Mouse (Mus musculus) stomach, embryonic 15.5 days (tissue): ENCODE measurements around the gene Lrrc3c. TPM values are rescaled to one million over a fixed set of nuclear protein-coding genes. Genes with fewer than 3 reads are reported as not detected.
A peak's percentile ranks its signal among the peaks of the same experiment; 100 is the strongest.

Experiments
- ATAC-seq: fragments of 200-750 bp; cut with Nextera tagmentation; 2 replicates; pipeline ENCODE4 v1.8.0; 2017; ENCODE audit warnings: low read depth, moderate number of reproducible peaks, moderate TSS enrichment; ENCODE audit not compliant: insufficient read depth, low FRiP score
- H3K27ac ChIP-seq: fragments of 300-500 bp; sonication (generic); 2 replicates; pipeline ENCODE4 v1.5.1; 2015; ENCODE audit warnings: mild to moderate bottlenecking, inconsistent platforms
- H3K27me3 ChIP-seq: fragments of 300-500 bp; sonication (generic); replicated peaks from 2 replicates; pipeline ENCODE4 v1.6.1; 2015; ENCODE audit warnings: inconsistent platforms
- H3K36me3 ChIP-seq: fragments of 300-500 bp; sonication (generic); 2 replicates; pipeline ENCODE4 v1.6.1; 2015; ENCODE audit warnings: inconsistent platforms
- H3K4me1 ChIP-seq: fragments of 300-500 bp; sonication (generic); 2 replicates; pipeline ENCODE4 v1.6.1; 2015; ENCODE audit warnings: inconsistent platforms
- H3K4me2 ChIP-seq: fragments of 300-500 bp; sonication (generic); 2 replicates; pipeline ENCODE4 v1.6.1; 2015; ENCODE audit warnings: mild to moderate bottlenecking, inconsistent platforms
- H3K4me3 ChIP-seq: fragments of 300-500 bp; sonication (generic); replicated peaks from 2 replicates; pipeline ENCODE4 v1.5.1; 2015; ENCODE audit warnings: inconsistent platforms
- H3K9ac ChIP-seq: fragments of 300-500 bp; sonication (generic); 2 replicates; pipeline ENCODE4 v1.6.1; 2015; ENCODE audit warnings: inconsistent platforms
- H3K9me3 ChIP-seq: fragments of 300-500 bp; sonication (generic); 2 replicates; pipeline ENCODE4 v1.6.1; 2016; ENCODE audit warnings: inconsistent platforms
- WGBS: fragments of 180-500 bp; shearing (Covaris S2); methylation state at CpG from one replicate; pipeline ENCODE4 v1.1.7; 2015; 5-methylcytosine and 5-hydroxymethylcytosine counted together
- polyA plus RNA-seq: library from polyadenylated mRNA; unstranded; fragments of >200 nt; fragmentation: Nextera tagmentation; extraction: Ambion mirVana; gene quantifications from 2 replicates; pipeline ENCODE4 v1.2.1, GENCODE M21; 2015

Gene Lrrc3c
- polyA plus RNA-seq, 1 experiment from 2014 or later: not detected

- Histone ChIP-seq H3K27ac (no peak overlapping the region), H3K9ac (no peak overlapping the region), H3K4me2 (no peak overlapping the region), H3K4me3 (no peak overlapping the region), H3K9me3 (no peaks in the 10 kb centered on the region), H3K36me3 (peaks cover 9% of the 10 kb centered on the region; the same call in 1 of the 2 replicates), H3K4me1 (no peaks in the 10 kb centered on the region), H3K27me3 (no peaks in the 10 kb centered on the region)
- WGBS: 84% methylated on average over 5 of the region's 5 CpGs
- ATAC-seq: no peak
Measured at GRCm38 (mm10) chr11:98577776-98578175, 20.3 kb upstream of the Lrrc3c start.

- 58% methylated on average over 16 of the region's 16 CpGs for WGBS
- ATAC-seq: peak; percentile 69
- Histone ChIP-seq H3K9ac (no peak overlapping the region), H3K27me3 (no peaks in the 10 kb centered on the region), H3K9me3 (no peaks in the 10 kb centered on the region), H3K36me3 (peaks cover 17% of the 10 kb centered on the region), H3K4me2 (no peak overlapping the region), H3K4me3 (no peak overlapping the region), H3K27ac (no peak overlapping the region), H3K4me1 (peaks cover 9% of the 10 kb centered on the region)
Measured at GRCm38 (mm10) chr11:98580301-98581121, 17.6 kb upstream of the Lrrc3c start.

GRCm38 (mm10) chr11:98581286-98582029 is 16.6 kb upstream of the Lrrc3c start:
- Histone ChIP-seq H3K4me1 (peaks cover 19% of the 10 kb centered on the region), H3K9ac (no peak overlapping the region), H3K36me3 (peaks cover 17% of the 10 kb centered on the region), H3K9me3 (no peaks in the 10 kb centered on the region), H3K27me3 (no peaks in the 10 kb centered on the region), H3K4me3 (no peak overlapping the region), H3K27ac (no peak overlapping the region), H3K4me2 (no peak overlapping the region)
- 65% methylated on average over 17 of the region's 17 CpGs for WGBS
- ATAC-seq: 0 out of 2 replicates have a peak, but pooled peaks have one; percentile 5

GRCm38 (mm10) chr11:98582030-98582388 is 16.1 kb upstream of the Lrrc3c start:
- Histone ChIP-seq H3K27ac (no peak overlapping the region), H3K4me2 (no peak overlapping the region), H3K36me3 (peaks cover 17% of the 10 kb centered on the region), H3K4me3 (no peak overlapping the region), H3K27me3 (no peaks in the 10 kb centered on the region), H3K4me1 (peaks cover 19% of the 10 kb centered on the region), H3K9ac (no peak overlapping the region), H3K9me3 (no peaks in the 10 kb centered on the region)
- WGBS: 81% methylated on average over 8 of the region's 8 CpGs
- no peak for ATAC-seq

- Histone ChIP-seq H3K36me3 (peaks cover 17% of the 10 kb centered on the region), H3K27ac (no peak overlapping the region), H3K4me3 (no peak overlapping the region), H3K4me1 (peaks cover 24% of the 10 kb centered on the region), H3K9me3 (no peaks in the 10 kb centered on the region), H3K4me2 (no peak overlapping the region), H3K27me3 (no peaks in the 10 kb centered on the region), H3K9ac (no peak overlapping the region)
- peak; percentile 48; the same call in 1 of the 2 replicates for ATAC-seq
- WGBS: 80% methylated on average over 12 of the region's 12 CpGs
Measured at GRCm38 (mm10) chr11:98582551-98583264, 15.4 kb upstream of the Lrrc3c start.

- Histone ChIP-seq H3K4me3 (no peak overlapping the region), H3K36me3 (peaks cover 17% of the 10 kb centered on the region), H3K9me3 (no peaks in the 10 kb centered on the region), H3K4me2 (no peak overlapping the region), H3K27me3 (no peaks in the 10 kb centered on the region), H3K9ac (no peak overlapping the region), H3K4me1 (peaks cover 28% of the 10 kb centered on the region), H3K27ac (no peak overlapping the region)
- peak; percentile 41; the same call in 1 of the 2 replicates for ATAC-seq
- WGBS: 79% methylated on average over 3 of the region's 3 CpGs
Measured at GRCm38 (mm10) chr11:98583265-98583552, 14.9 kb upstream of the Lrrc3c start.

GRCm38 (mm10) chr11:98583571-98583970 is 14.5 kb upstream of the Lrrc3c start:
- H3K4me1 ChIP-seq: peaks cover 31% of the 10 kb centered on the region
- H3K9ac ChIP-seq: no peak overlapping the region
- H3K27ac ChIP-seq: no peak overlapping the region
- no peaks in the 10 kb centered on the region for H3K9me3 ChIP-seq
- WGBS: 23% methylated on average over 3 of the region's 3 CpGs
- H3K27me3 ChIP-seq: no peaks in the 10 kb centered on the region
- no peak overlapping the region for H3K4me3 ChIP-seq
- peaks cover 17% of the 10 kb centered on the region for H3K36me3 ChIP-seq
- H3K4me2 ChIP-seq: no peak overlapping the region
- no peak for ATAC-seq

GRCm38 (mm10) chr11:98584146-98584545 is 13.9 kb upstream of the Lrrc3c start:
- Histone ChIP-seq H3K9ac (no peak overlapping the region), H3K27ac (no peak overlapping the region), H3K36me3 (peaks cover 17% of the 10 kb centered on the region), H3K4me3 (no peak overlapping the region), H3K4me1 (peaks cover 36% of the 10 kb centered on the region), H3K27me3 (no peaks in the 10 kb centered on the region), H3K9me3 (no peaks in the 10 kb centered on the region), H3K4me2 (no peak overlapping the region)
- WGBS: 43% methylated on average over 1 of the region's 1 CpGs
- ATAC-seq: no peak

- Histone ChIP-seq H3K4me3 (no peak overlapping the region), H3K4me1 (peaks cover 36% of the 10 kb centered on the region), H3K9ac (no peak overlapping the region), H3K27ac (no peak overlapping the region), H3K9me3 (no peaks in the 10 kb centered on the region), H3K36me3 (peaks cover 17% of the 10 kb centered on the region), H3K4me2 (peak overlapping the region; percentile 10; the same call in 1 of the 2 replicates), H3K27me3 (no peaks in the 10 kb centered on the region)
- ATAC-seq: no peak
- WGBS: 87% methylated on average over 6 of the region's 6 CpGs
Measured at GRCm38 (mm10) chr11:98584629-98585177, 13.4 kb upstream of the Lrrc3c start.

GRCm38 (mm10) chr11:98586087-98586891 is 11.8 kb upstream of the Lrrc3c start:
- Histone ChIP-seq H3K9me3 (no peaks in the 10 kb centered on the region), H3K27me3 (no peaks in the 10 kb centered on the region), H3K4me2 (peak overlapping the region; percentile 91), H3K9ac (peak overlapping the region; percentile 67), H3K4me1 (peaks cover 40% of the 10 kb centered on the region), H3K36me3 (peaks cover 17% of the 10 kb centered on the region), H3K27ac (peak overlapping the region; percentile 72), H3K4me3 (peak overlapping the region; percentile 80)
- WGBS: 2% methylated on average over 22 of the region's 22 CpGs
- peak; percentile 1; the same call in 1 of the 2 replicates for ATAC-seq
